Mouse (Mus musculus) limb, embryonic 14.5 days (tissue): ENCODE results near the gene Pex26. TPM values are rescaled to one million over a fixed set of nuclear protein-coding genes. Genes with fewer than 3 reads are reported as not detected.

Source experiments
- ATAC-seq: fragments of 200-750 bp; cut with Nextera tagmentation; 2 replicates; pipeline ENCODE4 v1.8.0; 2017; ENCODE audit warnings: low read depth, moderate number of reproducible peaks, moderate TSS enrichment; ENCODE audit not compliant: low FRiP score
- DNase-seq: peaks from one replicate; pipeline ENCODE4 v3.0.0-alpha.2; 2015; ENCODE audit warnings: low spot score
- H3K27ac ChIP-seq: fragments of 300-500 bp; sonication (generic); replicated peaks from 2 replicates; pipeline ENCODE4 v1.5.1; 2014; ENCODE audit warnings: low read depth, mild to moderate bottlenecking, low read length, moderate library complexity, mixed read lengths
- H3K27me3 ChIP-seq: fragments of 300-500 bp; sonication (generic); 2 replicates; pipeline ENCODE4 v1.6.1; 2014; ENCODE audit warnings: low read length, mixed read lengths; ENCODE audit not compliant: control insufficient read depth, insufficient read depth
- H3K36me3 ChIP-seq: fragments of 300-500 bp; sonication (generic); 2 replicates; pipeline ENCODE4 v1.6.1; 2014; ENCODE audit warnings: mild to moderate bottlenecking, low read length, moderate library complexity, mixed read lengths; ENCODE audit not compliant: control insufficient read depth, insufficient read depth
- H3K4me1 ChIP-seq: fragments of 300-500 bp; sonication (generic); 2 replicates; pipeline ENCODE4 v1.6.1; 2014; ENCODE audit warnings: antibody characterized with exemption, low read length, mixed read lengths; ENCODE audit not compliant: control insufficient read depth, insufficient read depth
- H3K4me2 ChIP-seq: fragments of 300-500 bp; sonication (generic); replicated peaks from 2 replicates; pipeline ENCODE4 v1.6.1; 2014; ENCODE audit warnings: low read depth, mild to moderate bottlenecking, low read length, moderate library complexity; ENCODE audit not compliant: severe bottlenecking
- H3K4me3 ChIP-seq: fragments of 300-500 bp; sonication (generic); replicated peaks from 2 replicates; pipeline ENCODE4 v1.5.1; 2014; ENCODE audit warnings: low read length
- H3K9ac ChIP-seq: fragments of 300-500 bp; sonication (generic); 2 replicates; pipeline ENCODE4 v1.6.1; 2014; ENCODE audit warnings: mild to moderate bottlenecking, low read depth, low read length, moderate library complexity; ENCODE audit not compliant: severe bottlenecking
- H3K9me3 ChIP-seq: fragments of 300-500 bp; sonication (generic); 2 replicates; pipeline ENCODE4 v1.6.1; 2016; ENCODE audit warnings: low read length; ENCODE audit not compliant: control insufficient read depth
- POLR2A ChIP-seq: fragments of 200-500 bp; IDR thresholded peaks from 2 replicates; pipeline ENCODE4 v1.8.0; 2012; ENCODE audit warnings: inconsistent platforms, mild to moderate bottlenecking, moderate library complexity, borderline replicate concordance; ENCODE audit not compliant: insufficient read depth, insufficient read length; ENCODE audit errors: extremely low read depth
- WGBS: fragments of 180-500 bp; shearing (Covaris S2); extraction: QIAGEN DNeasy Blood & Tissue Kit; methylation state at CpG from one replicate; pipeline ENCODE4 v1.1.7; 2014; 5-methylcytosine and 5-hydroxymethylcytosine counted together
- polyA plus RNA-seq, 2 experiments: library from polyadenylated mRNA; depleted of rRNA in 1 of 2; stranded (reverse) in 1 of 2; unstranded in 1 of 2; fragments of >200 nt; fragmentation: Nextera tagmentation in 1 of 2; extraction: Ambion mirVana in 1 of 2; gene quantifications; 2 replicates each; pipeline versions ENCODE4 v1.2.1 to v1.2.3; 2012 to 2014

The Pex26 gene
- polyA plus RNA-seq, 2 experiments: 10.3 to 15.2 TPM

- DNase-seq (no peak), ATAC-seq (no peak)
- no peak overlapping the region for H3K9ac ChIP-seq
- H3K9me3 ChIP-seq: no peaks in the 10 kb centered on the region
- no peak overlapping the region for H3K4me2 ChIP-seq
- H3K4me1 ChIP-seq: no peaks in the 10 kb centered on the region
- TF ChIP-seq POLR2A: no peak
- no peaks in the 10 kb centered on the region for H3K36me3 ChIP-seq
- no peak overlapping the region for H3K27ac ChIP-seq
- H3K4me3 ChIP-seq: no peak overlapping the region
- 9% methylated on average over 6 of the region's 6 CpGs for WGBS
- no peaks in the 10 kb centered on the region for H3K27me3 ChIP-seq
These were observed 41.5 kb downstream of the Pex26 start for GRCm38 (mm10) chr6:121224993-121225392.

- no peak for TF ChIP-seq POLR2A
- no peak overlapping the region for H3K4me3 ChIP-seq
- no peak overlapping the region for H3K27ac ChIP-seq
- H3K4me1 ChIP-seq: no peaks in the 10 kb centered on the region
- DNase-seq: no peak
- no peak overlapping the region for H3K4me2 ChIP-seq
- H3K36me3 ChIP-seq: no peaks in the 10 kb centered on the region
- no peak overlapping the region for H3K9ac ChIP-seq
- no peaks in the 10 kb centered on the region for H3K9me3 ChIP-seq
- 63% methylated on average over 4 of the region's 4 CpGs for WGBS
- ATAC-seq: no peak
- no peaks in the 10 kb centered on the region for H3K27me3 ChIP-seq
These were observed 42.6 kb downstream of the Pex26 start for GRCm38 (mm10) chr6:121226043-121226442.

- no peak overlapping the region for H3K27ac ChIP-seq
- no peak overlapping the region for H3K4me3 ChIP-seq
- H3K36me3 ChIP-seq: no peaks in the 10 kb centered on the region
- no peak for ATAC-seq
- WGBS: 71% methylated on average over 2 of the region's 2 CpGs
- no peak overlapping the region for H3K9ac ChIP-seq
- H3K4me1 ChIP-seq: no peaks in the 10 kb centered on the region
- no peaks in the 10 kb centered on the region for H3K9me3 ChIP-seq
- H3K27me3 ChIP-seq: no peaks in the 10 kb centered on the region
- H3K4me2 ChIP-seq: no peak overlapping the region
- no peak for TF ChIP-seq POLR2A
- no peak for DNase-seq
These were observed 43.3 kb downstream of the Pex26 start for GRCm38 (mm10) chr6:121226744-121227143.

- no peak for DNase-seq
- no peak for TF ChIP-seq POLR2A
- H3K36me3 ChIP-seq: no peaks in the 10 kb centered on the region
- H3K9ac ChIP-seq: no peak overlapping the region
- no peaks in the 10 kb centered on the region for H3K27me3 ChIP-seq
- H3K4me1 ChIP-seq: no peaks in the 10 kb centered on the region
- no peak overlapping the region for H3K27ac ChIP-seq
- no peak for ATAC-seq
- H3K9me3 ChIP-seq: no peaks in the 10 kb centered on the region
- 67% methylated on average over 8 of the region's 8 CpGs for WGBS
- no peak overlapping the region for H3K4me3 ChIP-seq
- H3K4me2 ChIP-seq: no peak overlapping the region
These were observed 45.0 kb downstream of the Pex26 start for GRCm38 (mm10) chr6:121228421-121228820.

GRCm38 (mm10) chr6:121232652-121233051 lies 49.2 kb downstream of the Pex26 start:
- Histone ChIP-seq H3K9ac (no peak overlapping the region), H3K4me1 (no peaks in the 10 kb centered on the region), H3K27ac (no peak overlapping the region), H3K27me3 (no peaks in the 10 kb centered on the region), H3K4me2 (no peak overlapping the region), H3K36me3 (no peaks in the 10 kb centered on the region), H3K9me3 (no peaks in the 10 kb centered on the region), H3K4me3 (no peak overlapping the region)
- DNase-seq: no peak
- WGBS: 48% methylated on average over 1 of the region's 1 CpGs
- TF ChIP-seq POLR2A: no peak
- ATAC-seq: no peak

GRCm38 (mm10) chr6:121236386-121236785 lies 52.9 kb downstream of the Pex26 start:
- 85% methylated on average over 2 of the region's 2 CpGs for WGBS
- H3K4me2 ChIP-seq: no peak overlapping the region
- no peak for TF ChIP-seq POLR2A
- no peaks in the 10 kb centered on the region for H3K27me3 ChIP-seq
- no peaks in the 10 kb centered on the region for H3K4me1 ChIP-seq
- H3K4me3 ChIP-seq: no peak overlapping the region
- H3K9ac ChIP-seq: no peak overlapping the region
- no peaks in the 10 kb centered on the region for H3K9me3 ChIP-seq
- no peaks in the 10 kb centered on the region for H3K36me3 ChIP-seq
- ATAC-seq (no peak), DNase-seq (no peak)
- no peak overlapping the region for H3K27ac ChIP-seq
